Mouse (Mus musculus) forelimb bud, embryonic 11.5 days (tissue): ENCODE data around the gene Aldh4a1.

ENCODE experiments used
- DNase-seq: peaks from one replicate; pipeline ENCODE4 v3.0.0-alpha.2; 2012; ENCODE audit warnings: low read depth, low spot score

Gene Aldh4a1

DNA sequence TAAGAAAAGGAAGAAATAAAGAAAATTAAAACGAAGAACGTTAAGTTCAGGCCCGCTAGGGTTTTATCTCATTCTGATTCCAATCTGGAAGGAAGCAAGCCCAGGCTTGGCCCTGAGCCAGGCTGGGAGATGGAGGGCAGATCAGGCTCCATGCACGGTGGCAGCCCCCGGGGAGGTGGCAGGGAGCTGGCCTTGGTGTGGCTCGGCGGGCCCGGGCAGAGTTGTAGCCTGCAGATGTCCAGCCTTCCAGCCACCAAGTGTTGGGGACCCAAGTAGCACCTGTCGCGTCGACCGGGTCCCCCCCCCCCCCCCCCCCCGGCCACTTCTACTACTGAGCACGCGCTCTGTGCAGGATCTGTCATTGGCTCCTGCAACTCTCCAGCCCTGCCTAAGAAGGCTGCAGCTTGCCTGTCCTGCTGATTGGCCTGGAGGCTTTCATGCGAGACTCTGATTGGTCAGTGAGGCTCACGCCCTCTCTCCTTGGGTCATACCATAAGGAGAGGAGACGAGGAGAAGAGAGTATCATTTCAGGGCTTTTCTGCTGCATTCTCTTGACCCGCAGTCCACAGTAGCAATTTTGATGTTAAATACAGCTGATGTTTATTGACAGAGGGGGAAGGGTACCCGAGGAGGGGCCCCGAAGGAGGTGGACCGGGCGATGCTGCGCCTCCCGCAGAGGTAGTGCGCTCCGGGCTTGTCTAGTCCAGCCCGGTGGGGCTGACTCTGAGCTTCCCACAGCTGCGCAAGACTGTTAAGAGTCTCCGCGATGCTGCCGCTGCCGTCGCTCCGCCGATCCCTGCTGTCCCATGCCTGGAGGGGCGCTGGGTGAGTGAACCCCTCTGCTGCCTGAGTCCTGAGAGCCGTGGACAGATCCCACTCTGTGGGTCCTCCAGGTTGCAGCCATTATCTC is at the start of gene Aldh4a1:
Gene Aldh4a1 (plus strand): TSS at position 494 of the 910 bp plus-strand sequence.
- peak; percentile 96 for DNase-seq

DNA sequence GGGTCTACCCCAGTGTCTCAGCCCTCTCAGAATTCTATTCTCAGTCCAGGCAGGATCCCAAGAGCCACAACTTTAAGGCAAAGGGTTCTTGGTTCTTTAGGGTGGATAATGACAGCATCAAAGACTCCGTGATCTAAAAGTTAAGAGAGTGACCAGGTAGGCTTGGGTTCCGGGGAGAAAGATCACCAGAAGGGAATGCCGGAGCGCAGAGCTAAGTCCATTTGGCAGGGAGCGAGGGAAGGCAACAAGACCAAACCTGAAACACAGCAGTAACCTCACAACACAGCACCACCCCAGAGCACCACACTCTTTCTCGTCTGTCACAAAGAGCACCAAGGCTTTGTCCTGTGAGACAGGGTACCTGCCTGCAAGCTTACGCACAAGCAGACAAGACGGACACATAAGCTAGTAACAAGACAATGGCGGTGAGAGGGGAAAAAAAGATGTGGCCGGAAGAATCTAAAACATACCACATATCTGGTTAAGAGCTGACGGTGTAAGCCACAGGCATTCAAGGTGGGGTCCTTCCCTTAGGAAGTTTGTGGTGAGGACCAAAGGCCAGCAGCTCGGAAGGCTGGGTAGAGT is 49.6 kb upstream of the Aldh4a1 start:
- DNase-seq = no peak

DNA sequence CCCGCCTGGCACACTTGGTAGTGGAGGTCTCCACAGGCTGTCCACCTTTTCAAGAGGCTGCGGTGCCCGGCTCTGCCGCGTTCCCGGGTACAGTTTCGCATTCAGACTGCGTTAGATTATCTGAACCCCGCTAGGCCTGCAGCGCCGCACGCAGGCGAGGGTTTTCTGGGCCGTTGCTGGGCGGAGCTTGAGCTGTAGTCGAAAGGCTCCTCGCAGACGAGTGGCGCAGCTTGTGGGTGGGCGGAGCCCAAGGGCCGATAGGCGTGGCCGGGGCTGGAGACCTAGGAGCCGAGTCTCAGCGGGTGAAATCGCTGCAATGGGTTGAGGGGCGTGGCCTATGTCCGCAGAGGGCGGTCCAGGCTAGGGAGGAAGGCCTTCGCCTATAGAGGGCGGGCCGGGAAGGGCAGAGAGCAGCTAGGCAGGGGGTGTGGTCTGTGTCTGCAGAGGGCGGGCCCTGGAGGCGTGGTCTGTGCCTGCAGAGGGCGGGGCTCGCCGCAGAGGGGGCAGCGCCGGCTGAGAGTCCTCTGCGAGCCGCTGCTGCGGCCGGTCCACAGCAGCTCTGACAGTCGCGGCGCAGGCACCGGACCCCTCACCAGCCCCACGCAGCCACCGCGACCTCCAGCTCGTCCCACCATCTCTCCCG is 48.4 kb upstream of the Aldh4a1 start:
- DNase-seq = peak; percentile 100

DNA sequence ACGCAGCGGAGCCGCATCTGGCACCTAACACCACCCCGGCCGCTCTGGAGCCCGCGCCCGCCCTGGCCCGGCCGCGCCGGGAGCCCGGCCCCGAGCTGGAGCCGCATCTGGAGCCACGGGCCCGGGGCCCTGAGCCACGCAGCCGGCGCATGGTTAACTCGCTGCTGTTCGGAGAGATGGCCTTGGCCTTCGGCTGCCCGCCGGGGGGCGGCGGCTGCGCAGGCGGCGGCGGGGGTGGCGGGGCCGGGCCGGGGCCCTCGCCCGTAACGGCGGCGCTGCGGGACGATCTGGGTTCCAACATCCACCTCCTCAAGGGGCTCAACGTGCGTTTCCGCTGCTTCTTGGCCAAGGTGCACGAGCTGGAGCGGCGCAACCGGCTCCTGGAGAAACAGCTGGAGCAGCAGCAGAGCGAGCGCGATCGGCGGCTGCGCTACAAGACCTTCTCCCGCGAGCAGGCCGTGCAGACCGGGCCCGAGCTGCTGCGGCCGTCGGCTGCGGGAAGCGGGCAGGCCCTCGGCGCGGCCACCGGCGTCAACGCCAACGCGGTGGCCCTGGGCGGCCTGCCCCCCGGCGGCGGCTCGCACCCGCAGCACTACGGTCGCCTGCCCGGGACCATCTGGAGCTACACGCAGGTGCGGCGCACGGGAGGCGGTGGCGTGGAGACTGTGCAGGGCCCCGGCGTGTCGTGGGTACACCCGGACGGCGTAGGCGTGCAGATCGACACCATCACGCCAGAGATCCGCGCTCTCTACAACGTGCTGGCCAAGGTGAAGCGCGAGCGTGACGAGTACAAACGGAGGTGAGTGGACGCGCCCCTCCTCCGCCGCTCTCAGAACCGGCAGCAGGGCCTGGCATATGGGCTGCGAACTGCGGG is 47.6 kb upstream of the Aldh4a1 start:
- no peak for DNase-seq

DNA sequence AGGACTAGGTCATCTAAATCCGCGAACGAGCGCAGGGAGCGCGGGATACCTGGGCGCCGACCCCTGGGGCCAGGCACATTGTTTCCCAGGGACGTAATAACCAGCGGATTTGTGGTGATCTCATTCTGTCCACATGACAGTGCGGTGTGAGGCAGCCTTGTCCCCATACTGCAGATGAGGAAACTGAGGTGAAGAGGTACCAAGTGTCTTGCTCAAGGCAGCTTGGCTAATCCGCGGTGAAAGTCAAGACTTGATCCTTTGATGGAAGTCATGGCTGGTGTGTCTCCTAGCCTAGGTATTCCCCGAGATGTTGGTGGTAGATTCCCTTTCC is 47.0 kb upstream of the Aldh4a1 start:
- DNase-seq = no peak

DNA sequence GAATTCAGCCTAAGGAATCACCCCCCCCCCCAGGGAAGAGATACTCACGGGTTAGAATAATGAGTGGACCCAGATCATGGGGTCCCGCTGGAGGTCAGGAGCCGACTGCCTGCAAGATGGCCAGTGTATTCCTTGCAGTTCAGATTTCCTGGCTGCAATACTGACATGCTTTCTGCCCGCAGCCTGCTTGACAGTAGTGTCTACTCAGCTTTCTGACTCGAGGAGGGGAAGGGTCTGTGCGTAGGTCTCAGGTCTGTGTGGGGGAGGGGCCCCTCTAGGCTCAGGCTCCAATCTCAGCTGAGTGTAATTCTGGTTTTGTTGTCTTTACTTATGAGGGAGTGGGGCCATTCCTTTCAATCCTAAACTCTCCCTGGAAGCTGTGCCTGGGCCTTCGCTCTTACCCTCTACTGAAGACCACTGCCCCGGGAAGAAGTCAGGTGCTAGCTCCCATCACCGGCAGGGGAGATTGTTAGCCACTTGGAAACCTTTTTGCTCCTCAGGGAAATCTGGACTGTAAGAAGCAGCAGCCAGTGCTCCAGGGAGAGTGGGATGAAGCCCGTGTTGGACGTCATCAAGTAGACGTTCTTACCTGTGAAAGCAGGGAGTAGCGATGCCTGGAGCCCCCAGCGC is 46.3 kb upstream of the Aldh4a1 start:
- no peak for DNase-seq

DNA sequence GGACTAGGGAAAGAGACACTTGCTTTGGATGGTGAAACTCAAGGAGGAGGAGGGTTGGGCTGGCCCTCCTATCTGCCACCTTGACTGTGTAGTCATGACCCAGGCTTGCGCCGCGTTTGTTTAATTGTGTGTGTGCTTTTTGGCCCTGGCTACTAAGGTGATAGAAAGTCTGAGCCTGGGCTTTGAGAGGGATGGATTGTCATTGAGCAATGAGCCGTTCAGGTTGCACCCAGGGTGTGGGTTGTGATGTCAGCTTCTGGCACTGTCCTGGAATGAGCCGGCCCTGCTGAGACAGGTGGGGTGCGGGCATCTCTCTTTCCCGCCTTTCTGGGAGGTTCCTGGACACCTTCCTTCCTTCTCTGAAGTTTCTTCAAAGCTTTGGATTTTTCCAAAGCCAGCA is 45.7 kb upstream of the Aldh4a1 start:
- DNase-seq = no peak

DNA sequence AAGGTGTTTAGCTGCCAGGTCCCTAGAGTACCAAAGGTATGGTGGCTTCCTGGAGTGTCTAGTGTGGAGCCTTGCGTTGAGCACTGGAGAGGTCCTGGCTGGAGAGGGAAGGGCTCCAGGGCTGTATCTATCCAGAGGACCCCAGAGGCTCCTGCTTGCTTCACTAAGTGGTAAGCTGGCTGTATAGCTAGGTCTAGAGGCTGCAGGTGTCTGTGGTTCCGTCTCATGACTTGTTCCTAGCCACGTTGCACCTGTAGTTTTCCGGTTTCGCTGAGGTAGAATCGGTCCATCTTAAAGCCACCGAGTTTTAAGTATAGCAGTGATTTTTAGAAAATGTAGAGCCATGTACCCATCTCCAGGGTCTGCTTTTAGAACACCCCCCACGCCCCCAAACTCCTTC is 44.3 kb upstream of the Aldh4a1 start:
- DNase-seq = no peak

DNA sequence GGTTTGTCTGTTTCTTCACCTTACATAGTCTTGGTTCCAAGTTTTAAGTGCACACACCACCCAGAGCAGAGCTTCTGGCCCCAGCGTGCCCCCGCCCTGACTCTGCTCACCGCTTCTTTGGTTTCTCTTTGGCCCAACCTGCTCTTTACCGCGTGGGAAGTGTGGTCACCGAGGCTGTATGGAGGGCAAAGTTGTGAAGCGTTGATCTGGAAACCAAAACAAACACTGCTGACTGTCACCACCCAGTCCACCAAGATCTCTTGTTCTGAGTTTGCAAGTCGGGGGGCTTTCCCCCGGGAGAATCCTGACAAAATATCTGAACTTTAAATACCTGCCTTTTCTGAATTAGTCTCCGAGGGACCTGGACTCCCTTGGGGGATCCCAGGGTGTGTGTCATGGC is 43.7 kb upstream of the Aldh4a1 start:
- DNase-seq = no peak

DNA sequence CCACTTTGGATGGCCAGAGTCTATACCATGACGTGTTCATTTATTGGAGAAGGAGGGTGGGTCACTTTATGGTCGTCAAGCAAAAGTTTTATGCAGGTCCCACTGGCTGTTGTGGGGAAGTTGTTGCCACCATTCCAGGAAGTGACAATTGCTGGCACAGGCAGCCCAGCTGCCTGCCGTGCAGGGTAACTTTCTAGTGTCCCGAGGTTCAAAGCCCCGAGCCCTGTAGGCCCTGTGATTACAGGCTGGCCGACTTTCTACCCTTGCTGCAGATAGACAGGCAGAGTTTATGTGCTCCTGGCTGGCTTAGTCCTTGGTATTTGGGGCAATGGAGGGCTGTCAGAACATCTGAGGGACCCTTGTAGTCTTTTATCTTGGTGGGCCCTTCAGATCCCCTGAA is 43.2 kb upstream of the Aldh4a1 start:
- DNase-seq = no peak

DNA sequence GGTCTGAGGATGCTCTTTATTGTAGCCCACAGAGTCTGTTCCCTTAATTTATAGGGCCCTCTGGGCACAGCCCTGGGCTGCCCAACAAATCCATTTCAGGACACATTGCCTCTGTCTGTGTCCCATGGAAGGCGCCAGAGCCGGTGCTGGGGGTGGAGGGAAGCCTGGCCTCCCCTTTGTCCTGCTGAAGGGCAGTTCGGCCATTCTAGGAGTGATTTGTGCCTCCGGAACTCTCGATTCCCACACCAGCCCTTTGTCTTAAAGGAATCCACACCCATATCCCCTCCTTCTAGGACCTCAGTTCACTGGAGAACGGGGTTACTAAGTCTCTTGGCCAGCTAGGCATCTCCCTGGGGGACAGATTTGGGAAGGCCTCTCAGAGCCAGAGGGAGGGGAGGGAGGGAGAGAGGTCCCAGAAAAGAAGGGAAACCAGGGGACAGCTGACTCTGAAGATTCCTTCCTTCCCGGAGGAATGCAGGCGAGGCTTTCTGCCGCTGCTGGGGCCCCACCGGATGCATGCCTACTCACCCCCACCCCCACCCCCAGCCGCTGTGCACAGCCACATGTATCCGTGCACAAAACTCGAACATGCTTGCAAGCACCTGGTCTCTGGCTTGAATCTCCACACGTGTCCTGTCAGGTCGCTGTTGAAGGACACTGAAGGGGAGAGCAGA is 41.9 kb upstream of the Aldh4a1 start:
- DNase-seq = no peak

DNA sequence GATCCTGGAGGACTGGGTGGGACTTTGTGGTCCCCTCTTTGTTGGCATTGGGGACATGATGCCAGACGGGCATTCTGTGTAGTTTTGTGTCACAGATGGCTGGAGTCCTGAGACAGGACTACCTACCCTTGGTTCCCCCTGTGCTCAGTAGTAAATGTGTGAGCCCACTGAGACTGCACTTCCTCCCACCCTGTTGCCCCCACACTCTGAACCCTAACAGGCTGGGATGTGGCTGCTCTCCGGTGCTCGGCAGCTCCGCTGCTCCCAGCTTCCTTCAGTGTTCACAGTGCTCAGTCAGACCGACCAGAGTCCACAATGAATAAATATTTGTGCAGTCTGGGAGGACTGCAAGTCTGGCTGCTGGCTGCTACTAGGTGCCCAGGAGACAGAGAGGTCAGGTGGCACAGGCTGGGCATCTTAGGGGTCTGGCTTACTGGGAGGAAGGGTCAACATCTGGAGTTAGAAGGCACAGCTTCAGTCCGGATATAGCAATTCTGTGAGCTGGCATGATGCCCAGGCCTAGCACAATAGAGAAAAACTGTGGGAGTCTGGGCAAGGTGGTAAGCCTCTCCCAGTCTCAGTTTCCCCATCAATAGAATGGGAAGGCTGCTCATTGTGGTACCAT is 41.1 kb upstream of the Aldh4a1 start:
- no peak for DNase-seq

DNA sequence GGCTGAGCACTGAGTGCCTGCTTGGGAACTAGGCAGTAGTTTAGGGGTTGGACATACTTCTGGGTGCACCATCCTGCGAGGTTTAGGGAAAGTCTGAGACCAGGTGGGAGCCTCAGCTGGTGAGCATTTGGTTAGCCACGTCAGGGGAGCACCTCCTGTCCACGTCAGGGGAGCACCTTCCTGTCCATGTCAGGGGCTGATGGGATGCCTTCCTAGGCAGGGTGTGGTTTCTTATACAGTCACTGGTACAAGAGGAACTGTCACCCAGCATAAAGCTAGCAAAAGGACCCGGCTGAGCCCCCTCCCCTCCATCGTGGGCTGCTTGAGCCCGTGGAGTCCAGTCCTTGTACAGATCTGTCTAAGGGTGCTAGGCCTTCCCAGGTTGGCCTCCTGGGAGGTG is 40.3 kb upstream of the Aldh4a1 start:
- no peak for DNase-seq

DNA sequence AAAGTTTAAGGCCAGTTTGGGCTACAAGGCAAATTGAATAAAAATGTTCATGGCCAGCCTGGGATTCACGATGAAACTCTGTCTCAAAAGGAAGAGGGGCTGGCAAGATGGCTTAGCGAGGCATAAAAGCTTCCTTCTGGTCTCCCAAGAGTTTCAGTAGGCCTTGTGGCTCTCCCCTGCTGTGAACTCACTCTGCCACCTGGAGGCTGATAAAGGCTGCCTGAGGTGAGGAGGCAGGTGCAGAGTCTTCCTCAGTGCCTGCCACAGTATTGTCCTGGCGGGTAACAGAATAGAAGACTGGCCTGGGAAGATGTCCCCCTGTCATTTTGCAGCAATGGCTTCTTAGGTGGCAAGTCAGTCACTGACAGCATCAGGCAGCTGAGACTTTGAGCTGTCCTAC is 39.8 kb upstream of the Aldh4a1 start:
- no peak for DNase-seq

DNA sequence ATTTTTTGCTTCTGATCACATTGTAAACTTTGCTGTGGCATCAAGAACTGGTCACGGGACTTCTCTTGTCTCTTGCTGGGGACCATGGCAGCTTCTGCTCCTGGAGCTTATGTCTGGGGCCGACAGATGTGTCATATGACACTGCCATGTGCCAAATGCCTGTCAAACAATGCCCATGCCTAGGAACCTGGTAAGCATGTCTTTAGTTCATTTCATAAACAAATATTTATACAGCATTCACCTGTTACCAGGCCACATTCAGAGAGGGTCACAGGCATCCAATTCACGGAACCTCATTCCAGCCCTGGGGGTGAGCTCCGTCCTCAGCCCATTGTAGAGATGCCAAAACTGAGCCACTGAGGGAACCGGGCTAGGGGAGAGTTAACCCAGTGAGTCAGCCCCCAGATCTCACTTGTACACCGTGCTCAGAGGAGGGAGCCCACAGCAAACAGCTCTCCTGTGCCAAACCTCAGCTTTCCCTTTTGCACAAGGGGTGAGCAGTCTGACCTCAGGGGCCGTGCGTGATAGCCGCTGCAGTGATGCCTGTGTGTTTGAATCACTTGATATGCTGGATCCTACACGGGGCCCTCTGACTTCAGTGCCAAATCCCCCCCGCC is 38.9 kb upstream of the Aldh4a1 start:
- no peak for DNase-seq

DNA sequence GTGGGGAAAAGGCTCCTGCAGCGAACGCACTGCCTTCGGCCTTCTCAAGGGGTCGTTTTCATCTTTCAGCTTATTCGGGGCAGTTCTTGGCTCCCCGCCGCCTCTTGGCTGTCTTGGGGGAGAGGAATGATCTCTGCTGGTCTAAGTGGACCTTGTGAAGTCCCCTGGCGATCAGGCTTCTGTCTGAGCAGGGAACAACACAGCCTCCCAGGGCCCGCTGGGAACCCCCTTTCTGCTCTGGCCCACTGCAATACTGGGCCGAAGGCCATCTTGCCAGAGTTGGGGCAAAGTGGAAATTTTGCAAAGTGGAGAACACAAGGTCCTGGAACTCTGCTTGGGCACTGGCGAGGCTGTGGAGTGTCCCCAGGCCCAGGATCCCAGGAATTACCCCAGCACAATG is 38.0 kb upstream of the Aldh4a1 start:
- DNase-seq = no peak

DNA sequence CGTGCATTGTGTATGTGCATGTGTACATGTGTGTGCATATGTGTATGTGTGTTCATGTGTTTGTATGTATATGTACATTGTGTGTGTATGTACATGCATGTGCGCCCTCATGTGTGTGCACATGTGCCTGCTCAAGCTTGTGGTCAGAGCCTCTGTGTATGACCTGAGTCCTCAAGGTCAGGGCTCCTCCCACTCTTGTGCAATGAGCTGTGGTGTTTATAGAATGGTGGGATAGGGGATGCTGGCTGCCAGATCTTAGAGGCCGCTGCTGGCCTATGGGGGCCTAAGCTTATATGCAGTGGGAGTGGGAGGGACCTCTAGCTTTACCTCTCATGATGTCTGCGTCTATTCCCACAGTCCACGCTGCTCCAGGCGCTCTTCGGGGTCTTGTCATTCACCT is 37.0 kb upstream of the Aldh4a1 start:
- DNase-seq = no peak

DNA sequence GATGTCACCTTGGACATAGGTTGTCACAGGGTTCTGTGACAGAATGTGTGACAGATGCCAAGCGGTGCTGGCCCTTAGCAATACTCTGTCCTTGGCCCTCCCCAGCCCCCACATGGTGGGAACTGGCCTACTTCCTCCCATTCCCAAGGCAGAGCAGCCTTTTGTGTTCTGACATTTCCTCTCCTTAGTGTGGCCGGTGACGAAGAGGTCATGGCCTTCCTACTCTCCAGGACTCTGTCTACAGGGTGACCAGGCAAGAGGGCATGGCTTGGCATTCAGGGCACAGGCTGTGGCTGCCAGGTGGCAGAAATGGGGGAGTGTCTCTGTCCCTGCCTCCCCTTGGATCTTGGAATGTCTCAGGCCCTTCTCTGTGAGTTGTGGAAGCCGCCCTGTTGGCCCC is 35.3 kb upstream of the Aldh4a1 start:
- DNase-seq = no peak

DNA sequence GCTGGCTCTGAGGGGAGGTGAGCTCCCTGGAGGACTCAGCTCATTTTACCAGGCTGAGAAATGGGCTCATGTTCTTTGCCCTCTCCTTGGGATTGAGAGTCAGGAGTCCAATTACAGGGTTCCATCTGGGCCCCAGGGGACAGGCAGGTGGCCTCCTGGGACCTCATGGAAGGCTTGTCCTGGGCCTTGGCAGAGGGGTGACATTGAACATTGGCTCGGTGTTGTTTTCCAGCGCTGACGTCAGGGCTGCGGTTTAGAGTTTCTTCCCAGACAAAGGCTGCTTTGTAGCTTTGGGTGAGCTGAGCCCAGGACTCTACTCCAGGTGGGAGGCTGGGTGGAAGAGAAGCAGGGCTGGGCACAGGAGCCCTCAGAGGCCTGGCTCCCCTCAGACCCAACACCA is 34.9 kb upstream of the Aldh4a1 start:
- DNase-seq = no peak
